Mouse (Mus musculus) heart, adult 2 months (tissue): Measurements from ENCODE around the gene Ccr6. TPM values are rescaled to one million over a fixed set of nuclear protein-coding genes. Genes with fewer than 3 reads are reported as not detected.
A peak's percentile ranks its signal among the peaks of the same experiment; 100 is the strongest.

ENCODE experiments used
- DNase-seq, 2 experiments: peaks; one replicate each; pipeline ENCODE4 v3.0.0; 2021
- H3K27ac ChIP-seq: fragments of 200-600 bp; 2 replicates; pipeline ENCODE4 v1.8.1; 2022
- H3K27me3 ChIP-seq: fragments of 200-500 bp; 2 replicates; pipeline ENCODE4 v1.6.1; 2012; ENCODE audit warnings: mild to moderate bottlenecking, low read length, inconsistent platforms, mixed read lengths; ENCODE audit not compliant: control insufficient read depth, insufficient read depth
- H3K36me3 ChIP-seq: fragments of 200-500 bp; 2 replicates; pipeline ENCODE4 v1.6.1; 2012; ENCODE audit warnings: low read length, inconsistent platforms; ENCODE audit not compliant: control insufficient read depth, insufficient read depth
- H3K4me1 ChIP-seq: fragments of 200-500 bp; 2 replicates; pipeline ENCODE4 v1.6.1; 2011; ENCODE audit warnings: low read length; ENCODE audit not compliant: control insufficient read depth, insufficient read depth
- H3K4me3 ChIP-seq: fragments of 200-600 bp; 2 replicates; pipeline ENCODE4 v1.8.1; 2022
- H3K79me2 ChIP-seq: fragments of 200-500 bp; replicated peaks from 2 replicates; pipeline ENCODE4 v1.6.1; 2012; ENCODE audit warnings: mild to moderate bottlenecking, inconsistent platforms, low read length, moderate library complexity, mixed read lengths; ENCODE audit not compliant: control insufficient read depth, insufficient read depth
- H3K9ac ChIP-seq: fragments of 200-500 bp; 2 replicates; pipeline ENCODE4 v1.6.1; 2012; ENCODE audit warnings: low read depth, mild to moderate bottlenecking, control low read depth, inconsistent platforms, low read length, mixed read lengths
- CTCF ChIP-seq: fragments of 200-600 bp; IDR thresholded peaks from 2 replicates; pipeline ENCODE4 v1.8.1; 2022; ENCODE audit warnings: antibody characterized with exemption, mild to moderate bottlenecking, moderate library complexity
- EP300 ChIP-seq: fragments of 200-500 bp; IDR thresholded peaks from 2 replicates; pipeline ENCODE4 v1.6.1; 2011; ENCODE audit warnings: low read depth, low read length, control low read depth; ENCODE audit not compliant: insufficient read depth
- POLR2A ChIP-seq: fragments of 200-500 bp; IDR thresholded peaks from 2 replicates; pipeline ENCODE4 v1.6.1; 2011; ENCODE audit warnings: mild to moderate bottlenecking, low read depth, low read length, control low read depth; ENCODE audit not compliant: insufficient read depth
- WGBS: fragments of 180-500 bp; shearing (Covaris S2); methylation state at CpG from one replicate; pipeline ENCODE4 v1.1.7; 2018; 5-methylcytosine and 5-hydroxymethylcytosine counted together
- intact Hi-C: fragments of 180-260 bp; cut with DNase I; formaldehyde crosslinking; loops from one replicate; pipeline ENCODE4 v1.15.1; 2025
- polyA plus RNA-seq: library from polyadenylated mRNA; depleted of rRNA; stranded (reverse); fragments of >200 nt; gene quantifications from 2 replicates; pipeline ENCODE4 v1.2.3, GENCODE M21; 2012
- total RNA-seq, 2 experiments: library from RNA; stranded (reverse); gene quantifications; 2 replicates each; pipeline ENCODE4 v1.2.3; 2021

The Ccr6 gene
- total and polyA plus RNA-seq, 3 experiments: 0.62 TPM; not detected in 2

- Histone ChIP-seq H3K4me3 (no peak overlapping the region), H3K79me2 (no peaks in the 10 kb centered on the region), H3K27me3 (no peaks in the 10 kb centered on the region), H3K9ac (no peak overlapping the region), H3K36me3 (no peaks in the 10 kb centered on the region), H3K27ac (no peak overlapping the region), H3K4me1 (peaks cover 3% of the 10 kb centered on the region)
- intact Hi-C loops: no loop called here
- WGBS: 34% methylated on average over 6 of the region's 6 CpGs
- DNase-seq: peak in 1 of 2 experiments; percentile 18
- no peak for TF ChIP-seq POLR2A
- TF ChIP-seq EP300: no peak
- TF ChIP-seq CTCF: no peak
Observed at GRCm38 (mm10) chr17:8272054-8272749, 36.4 kb downstream of the Ccr6 start.

- Histone ChIP-seq H3K4me1 (peaks cover 3% of the 10 kb centered on the region), H3K4me3 (no peak overlapping the region), H3K27ac (no peak overlapping the region), H3K9ac (no peak overlapping the region), H3K79me2 (no peaks in the 10 kb centered on the region), H3K27me3 (no peaks in the 10 kb centered on the region), H3K36me3 (no peaks in the 10 kb centered on the region)
- TF ChIP-seq POLR2A (no peak), EP300 (no peak), CTCF (no peak)
- DNase-seq: no peak
- intact Hi-C loops: no loop called here
- WGBS: 56% methylated on average over 6 of the region's 6 CpGs
Observed at GRCm38 (mm10) chr17:8272951-8273350, 37.1 kb downstream of the Ccr6 start.

DNA sequence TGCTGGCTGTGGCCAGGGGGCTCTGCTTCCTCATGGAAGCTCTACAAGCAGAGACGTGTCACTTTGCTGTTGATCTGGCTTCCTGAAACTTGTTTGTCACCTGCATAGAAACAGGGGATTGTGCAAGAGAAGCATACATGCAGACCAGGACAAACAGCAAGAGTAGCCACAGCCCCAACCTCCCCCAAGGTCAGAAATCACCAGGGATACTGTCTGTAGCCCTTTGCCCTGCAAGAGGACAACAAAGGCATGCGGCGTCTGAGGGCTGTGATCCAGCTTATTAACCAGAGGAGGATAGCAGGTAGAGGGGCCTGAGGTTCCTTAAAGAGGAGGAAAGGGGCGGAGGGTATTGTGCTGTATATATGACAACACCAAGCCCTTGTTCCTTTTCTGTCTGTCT is 40.2 kb downstream of the Ccr6 start:
- TF ChIP-seq POLR2A: no peak
- no peak for TF ChIP-seq EP300
- TF ChIP-seq CTCF: no peak
- peaks cover 3% of the 10 kb centered on the region for H3K4me1 ChIP-seq
- no peaks in the 10 kb centered on the region for H3K27me3 ChIP-seq
- 69% methylated on average over 4 of the region's 4 CpGs for WGBS
- no peak overlapping the region for H3K4me3 ChIP-seq
- no peak overlapping the region for H3K9ac ChIP-seq
- H3K27ac ChIP-seq: no peak overlapping the region
- intact Hi-C loops: no loop called here
- no peak for DNase-seq
- no peaks in the 10 kb centered on the region for H3K79me2 ChIP-seq
- no peaks in the 10 kb centered on the region for H3K36me3 ChIP-seq

- no peaks in the 10 kb centered on the region for H3K27me3 ChIP-seq
- no peak overlapping the region for H3K27ac ChIP-seq
- DNase-seq: no peak
- H3K4me1 ChIP-seq: peaks cover under 1% of the 10 kb centered on the region
- intact Hi-C loops: no loop called here
- no peak for TF ChIP-seq EP300
- TF ChIP-seq POLR2A: no peak
- no peak for TF ChIP-seq CTCF
- WGBS: 67% methylated on average over 7 of the region's 7 CpGs
- no peaks in the 10 kb centered on the region for H3K36me3 ChIP-seq
- H3K79me2 ChIP-seq: no peaks in the 10 kb centered on the region
- H3K9ac ChIP-seq: no peak overlapping the region
- no peak overlapping the region for H3K4me3 ChIP-seq
Observed at GRCm38 (mm10) chr17:8276680-8277079, 40.8 kb downstream of the Ccr6 start.

- no peak for DNase-seq
- Histone ChIP-seq H3K4me1 (no peaks in the 10 kb centered on the region), H3K79me2 (no peaks in the 10 kb centered on the region), H3K9ac (no peak overlapping the region), H3K36me3 (no peaks in the 10 kb centered on the region), H3K27ac (no peak overlapping the region), H3K27me3 (no peaks in the 10 kb centered on the region), H3K4me3 (no peak overlapping the region)
- no peak for TF ChIP-seq POLR2A
- TF ChIP-seq EP300: no peak
- no peak for TF ChIP-seq CTCF
- intact Hi-C loops: no loop called here
- 75% methylated on average over 3 of the region's 3 CpGs for WGBS
Observed at GRCm38 (mm10) chr17:8277266-8277665, 41.4 kb downstream of the Ccr6 start.

DNA sequence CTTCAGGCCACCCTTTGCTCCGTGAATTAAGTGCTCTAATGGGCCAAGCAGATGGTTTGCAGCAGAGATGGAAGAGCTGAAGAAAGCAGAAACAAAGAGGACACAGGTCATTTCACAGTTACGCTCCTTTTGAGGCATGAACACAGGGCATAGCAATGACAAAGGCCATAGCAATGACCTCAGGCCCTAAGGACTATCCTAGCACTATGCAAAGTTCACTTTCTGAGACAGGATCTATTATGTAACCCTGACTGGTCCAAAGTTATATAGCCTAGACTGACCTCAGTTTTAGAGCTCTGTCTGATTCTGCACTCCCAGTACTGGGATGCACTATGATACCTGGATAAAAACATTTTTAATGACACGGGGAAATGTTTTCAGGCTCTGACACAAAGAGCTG is 42.5 kb downstream of the Ccr6 start:
- TF ChIP-seq EP300 (no peak), CTCF (no peak), POLR2A (no peak)
- Histone ChIP-seq H3K4me3 (no peak overlapping the region), H3K9ac (no peak overlapping the region), H3K36me3 (no peaks in the 10 kb centered on the region), H3K79me2 (no peaks in the 10 kb centered on the region), H3K27ac (no peak overlapping the region), H3K27me3 (no peaks in the 10 kb centered on the region), H3K4me1 (peaks cover 1% of the 10 kb centered on the region; the same call in 1 of the 2 replicates)
- 76% methylated on average over 3 of the region's 3 CpGs for WGBS
- intact Hi-C loops: no loop called here
- DNase-seq: no peak
